Mouse (Mus musculus): Measurements from ENCODE around the gene Mid1.
A peak's percentile ranks its signal among the peaks of the same experiment; 100 is the strongest.

Gene Mid1

DNA sequence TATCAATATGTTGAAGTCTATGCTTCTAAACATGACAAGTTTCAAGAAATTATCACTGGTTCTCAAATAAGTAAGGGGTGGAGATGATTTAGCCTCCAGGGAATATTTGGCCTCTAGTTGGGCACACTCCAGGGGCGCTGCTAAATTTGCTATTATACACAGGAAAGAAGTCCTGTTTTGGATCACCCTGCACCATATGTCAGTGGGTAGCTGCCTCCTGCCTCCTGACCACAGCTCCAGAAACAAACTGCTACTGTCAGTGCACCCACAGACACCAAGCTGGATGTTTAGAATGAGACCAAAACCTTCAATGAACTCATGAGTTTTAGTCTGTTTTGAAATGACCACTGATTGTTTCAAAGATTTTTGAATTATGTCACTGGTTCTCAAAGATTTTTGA, 128.7 kb downstream of the Mid1 start:
- DNase-seq (ENCODE audit: low read depth) = no peak

DNA sequence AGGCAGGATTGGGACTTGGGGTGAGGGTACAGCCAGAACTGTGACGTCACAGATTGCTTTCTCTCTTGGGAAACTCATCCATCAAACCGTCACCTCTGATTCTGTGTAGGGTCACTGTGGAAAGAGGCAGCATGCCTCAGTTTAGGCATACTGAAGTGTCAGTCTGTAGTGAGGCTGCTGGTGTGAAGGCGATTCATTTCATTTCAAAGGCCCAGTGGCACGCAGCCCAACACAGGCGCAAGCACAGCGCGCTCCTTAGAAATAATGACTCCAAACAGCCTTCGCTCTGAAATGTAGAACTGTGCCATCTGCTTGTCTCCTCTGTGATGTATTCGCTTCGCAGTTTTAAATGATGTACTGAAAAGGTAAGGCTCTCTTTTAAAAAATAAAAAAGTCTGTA, 141.9 kb downstream of the Mid1 start:
- no peak for DNase-seq (ENCODE audit: low read depth)

DNA sequence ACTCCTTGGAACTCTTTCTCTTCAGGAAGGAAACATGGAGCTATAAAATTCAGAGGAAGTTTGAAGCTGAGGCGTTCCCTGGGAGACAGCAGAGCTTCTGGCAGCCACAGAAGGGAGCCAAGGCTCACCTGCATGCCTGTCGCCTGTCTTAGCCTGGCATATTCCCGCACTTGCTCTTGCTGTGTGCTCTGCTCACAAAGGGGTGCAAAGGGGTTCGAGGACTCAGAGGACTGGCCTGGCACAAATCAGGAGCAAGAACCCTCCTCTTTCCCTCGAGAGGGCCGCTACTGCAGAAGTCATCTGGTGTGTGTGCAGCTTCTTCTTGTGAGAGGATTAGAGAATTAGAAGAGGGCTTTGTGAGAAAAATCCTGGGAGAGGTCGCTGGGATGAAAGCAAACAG, 142.7 kb downstream of the Mid1 start:
- no peak for DNase-seq (ENCODE audit: low read depth)

DNA sequence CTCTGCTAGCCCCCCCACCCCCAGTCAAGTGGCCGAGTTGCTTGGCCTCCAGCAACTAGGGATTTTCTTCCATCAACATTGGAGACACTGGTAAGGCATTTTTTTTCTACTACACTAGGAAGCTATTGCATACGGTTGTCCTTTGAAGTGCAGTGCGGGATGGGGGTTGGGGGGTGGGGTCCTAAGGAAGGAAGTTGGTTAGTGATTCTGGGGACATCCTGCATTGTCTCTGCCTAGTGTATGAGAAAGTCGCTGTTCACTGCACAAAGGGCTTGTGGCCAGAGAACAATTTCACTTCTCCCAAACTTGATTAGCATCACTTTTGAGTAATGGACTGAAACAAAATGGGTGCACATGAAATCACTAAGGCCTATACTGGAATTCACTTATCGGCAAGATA, 143.1 kb downstream of the Mid1 start:
- DNase-seq (ENCODE audit: low read depth) = peak; percentile 1

DNA sequence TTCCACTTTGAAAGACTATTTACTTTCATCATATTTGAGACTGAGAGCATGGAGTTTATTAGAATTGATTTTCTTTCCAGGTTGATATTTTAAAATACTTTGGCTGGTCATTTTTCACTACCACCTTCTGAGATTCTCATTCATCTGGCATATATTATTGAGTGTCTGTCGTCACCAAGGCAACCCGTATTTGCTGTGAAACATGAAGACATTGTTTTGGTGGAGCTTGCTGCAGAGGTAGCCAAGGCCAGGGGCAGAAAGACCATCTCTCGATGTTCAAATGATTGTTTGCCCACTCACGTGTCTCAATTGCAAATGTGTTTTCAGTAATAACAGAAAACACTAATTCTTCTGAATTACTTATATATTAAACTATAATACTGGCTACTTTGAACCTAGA, 145.1 kb downstream of the Mid1 start:
- no peak for DNase-seq (ENCODE audit: low read depth)

DNA sequence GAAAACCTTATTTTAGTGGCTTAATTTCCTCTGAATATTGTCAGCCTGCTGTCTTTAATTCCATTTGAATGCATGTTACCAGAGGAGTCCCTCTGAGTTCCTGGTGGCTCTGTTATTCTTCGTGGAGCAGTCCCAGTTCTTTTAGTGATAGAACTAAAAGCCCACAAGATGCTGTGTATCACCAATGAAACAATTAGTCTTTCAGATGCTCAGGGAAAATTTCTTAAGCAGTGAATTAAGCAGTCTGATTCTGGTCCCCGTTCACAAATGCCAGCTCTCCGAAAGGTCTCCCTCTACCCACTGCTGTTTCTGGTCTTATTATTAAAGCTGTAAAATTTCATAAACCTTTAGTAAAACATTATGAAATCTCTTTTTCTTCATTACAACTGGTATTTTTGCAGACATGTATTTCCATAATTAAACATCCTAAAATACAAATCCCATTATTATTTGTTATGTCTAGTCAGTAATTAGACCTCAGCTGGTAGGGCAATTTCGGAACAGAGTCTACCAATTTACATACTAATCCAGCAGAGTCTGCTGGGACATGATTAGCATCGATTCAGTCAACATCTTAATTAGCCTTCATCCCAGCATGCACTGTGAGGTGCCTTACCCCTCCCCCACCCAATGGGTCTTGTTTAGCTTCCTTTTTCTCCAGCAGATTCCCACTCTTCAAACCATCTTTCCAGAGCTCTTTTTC, 153.1 kb downstream of the Mid1 start:
- no peak for DNase-seq (ENCODE audit: low read depth)

DNA sequence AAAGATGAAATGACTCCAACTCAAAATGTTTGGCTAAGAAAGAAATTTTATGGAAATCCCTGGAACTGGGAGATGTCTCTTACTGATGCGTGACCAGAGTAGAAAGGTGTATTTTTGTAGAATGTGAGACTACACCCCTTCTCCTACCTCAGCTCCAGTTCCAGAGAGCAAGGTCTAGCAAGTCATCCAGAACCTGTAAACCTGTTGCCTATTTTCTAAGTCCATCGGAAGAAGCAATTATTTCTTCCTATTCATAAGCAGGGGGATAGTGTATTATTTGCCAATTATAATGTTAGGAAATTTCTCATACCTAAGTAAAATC, 153.6 kb downstream of the Mid1 start:
- DNase-seq (ENCODE audit: low read depth) = no peak

DNA sequence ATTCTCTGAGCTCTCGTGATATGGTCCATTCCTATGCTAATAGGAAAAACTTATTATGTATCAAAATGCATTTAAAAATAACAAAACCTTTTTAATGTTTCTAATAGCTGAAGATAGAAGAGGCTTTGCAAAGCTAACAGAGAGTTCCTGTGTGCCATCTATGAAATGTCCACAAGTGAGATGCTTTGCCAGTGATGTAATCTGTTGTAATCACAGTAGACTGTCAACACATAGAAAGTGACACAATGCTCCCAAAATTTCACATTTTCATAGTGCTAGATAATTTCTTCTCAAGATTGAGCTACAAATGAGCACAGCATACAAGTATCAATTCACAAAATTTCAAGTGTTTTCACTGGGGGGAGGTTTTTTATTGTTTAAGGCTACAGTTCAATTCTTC, 158.3 kb downstream of the Mid1 start:
- no peak for DNase-seq (ENCODE audit: low read depth)

DNA sequence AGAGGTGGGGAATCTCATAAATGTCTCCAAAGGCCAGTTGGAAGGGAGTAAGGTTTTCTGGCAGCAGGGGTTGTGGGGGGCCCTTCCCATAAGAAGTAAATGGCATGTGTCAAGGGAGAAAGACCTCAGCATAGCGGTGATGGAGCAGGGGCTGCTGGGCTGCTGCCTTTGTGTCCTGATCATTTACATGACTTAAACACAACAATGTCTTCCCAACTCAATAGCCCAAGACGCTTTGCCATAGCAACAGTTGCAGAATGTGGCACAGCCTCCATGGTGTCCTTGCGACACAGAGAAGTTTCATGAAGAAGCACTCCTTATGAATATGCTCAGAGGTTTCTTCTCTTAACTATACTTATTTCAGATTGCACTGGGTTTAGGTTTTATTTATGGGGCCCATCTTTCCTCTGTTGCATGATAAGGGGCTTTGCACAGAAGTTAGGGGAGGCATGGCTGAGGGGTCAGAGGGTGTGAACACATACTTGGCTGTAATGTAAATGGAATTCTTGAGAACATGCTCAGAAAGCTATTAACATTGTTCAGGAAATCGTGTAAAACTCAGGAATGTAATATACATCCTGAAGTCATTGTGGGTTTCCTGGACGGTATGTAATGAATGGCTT, 159.3 kb downstream of the Mid1 start:
- no peak for DNase-seq (ENCODE audit: low read depth)

DNA sequence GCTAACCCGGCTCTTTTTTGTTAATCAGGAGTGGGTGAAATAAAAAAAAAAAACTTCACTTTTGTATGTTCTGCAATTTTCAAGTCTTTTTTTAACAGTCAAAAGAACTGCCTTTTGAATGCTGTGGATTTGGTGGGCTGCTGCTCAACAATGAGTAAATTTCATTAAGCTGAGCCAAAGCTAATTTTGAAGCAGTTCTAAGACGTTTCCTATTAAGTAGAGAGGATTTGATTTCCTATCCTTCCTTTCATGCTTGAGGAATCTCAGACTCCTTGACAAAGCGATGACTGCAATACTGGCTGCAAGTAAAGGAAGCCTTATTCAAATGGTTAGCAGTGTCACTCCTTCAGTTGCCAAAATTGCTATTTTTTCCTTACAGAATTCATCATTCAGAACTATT, 161.2 kb downstream of the Mid1 start:
- DNase-seq (ENCODE audit: low read depth) = no peak

DNA sequence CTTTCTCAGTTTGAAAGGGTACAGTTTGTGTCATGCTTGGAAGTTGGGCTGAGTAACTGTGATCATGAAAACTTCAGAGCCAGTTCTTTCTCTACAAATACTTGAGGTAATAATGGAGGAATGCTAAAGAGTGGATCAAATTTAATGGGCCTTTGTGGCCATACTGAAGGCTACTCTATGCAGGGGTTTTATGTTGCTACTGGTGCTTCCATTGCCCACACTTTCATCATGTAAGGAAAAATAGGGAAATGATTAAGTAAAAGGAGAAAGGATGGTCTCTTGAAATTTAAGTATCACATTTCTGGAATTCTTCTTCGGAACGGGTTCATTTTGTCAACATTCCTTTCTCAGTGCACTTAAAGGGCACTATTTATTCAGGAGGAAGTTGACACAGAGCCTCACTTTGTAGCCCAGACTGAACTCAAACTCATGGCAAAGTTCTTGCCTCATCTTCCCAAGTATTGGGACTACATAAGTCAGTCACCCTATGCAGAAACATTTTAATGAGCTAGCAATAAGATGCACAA, 176.3 kb downstream of the Mid1 start:
- DNase-seq (ENCODE audit: low read depth) = no peak

DNA sequence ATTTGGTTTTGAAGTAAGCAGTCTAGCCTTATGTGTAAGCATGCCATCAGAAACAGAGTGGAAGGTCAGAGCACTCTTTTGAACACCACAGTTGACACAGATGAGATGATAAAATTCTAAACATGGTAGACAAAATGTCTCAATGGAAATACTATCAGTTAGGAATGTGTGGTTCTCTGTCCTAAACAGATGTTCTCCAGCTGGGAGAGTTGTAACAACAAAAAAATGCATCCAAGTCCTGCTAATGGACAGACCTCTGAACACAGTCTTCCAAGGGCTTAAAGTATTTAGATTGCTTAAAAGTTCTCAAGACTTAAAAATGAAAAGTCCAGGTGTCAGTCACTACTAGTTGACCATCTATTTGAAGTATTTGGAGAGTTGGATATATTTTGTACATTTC, 177.4 kb downstream of the Mid1 start:
- no peak for DNase-seq (ENCODE audit: low read depth)

DNA sequence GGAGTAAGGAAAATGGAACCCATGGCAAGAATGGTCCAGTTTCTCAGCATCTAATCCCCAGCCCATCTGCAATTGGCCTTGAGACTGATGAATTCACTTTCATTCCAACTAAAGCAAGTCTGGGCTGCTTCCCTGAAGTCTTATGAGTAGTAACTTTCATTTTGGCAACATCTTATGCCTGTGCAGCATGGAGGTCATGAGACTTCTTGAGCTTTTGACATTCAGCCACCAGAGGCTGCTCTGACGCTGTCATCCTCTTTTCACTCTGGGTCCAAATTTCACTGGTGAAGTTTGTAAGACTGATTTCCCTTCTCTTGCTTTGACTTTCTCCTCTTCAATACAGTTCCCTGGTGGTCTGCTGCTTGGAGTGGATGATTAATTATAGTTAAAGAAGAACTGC, 177.8 kb downstream of the Mid1 start:
- no peak for DNase-seq (ENCODE audit: low read depth)

DNA sequence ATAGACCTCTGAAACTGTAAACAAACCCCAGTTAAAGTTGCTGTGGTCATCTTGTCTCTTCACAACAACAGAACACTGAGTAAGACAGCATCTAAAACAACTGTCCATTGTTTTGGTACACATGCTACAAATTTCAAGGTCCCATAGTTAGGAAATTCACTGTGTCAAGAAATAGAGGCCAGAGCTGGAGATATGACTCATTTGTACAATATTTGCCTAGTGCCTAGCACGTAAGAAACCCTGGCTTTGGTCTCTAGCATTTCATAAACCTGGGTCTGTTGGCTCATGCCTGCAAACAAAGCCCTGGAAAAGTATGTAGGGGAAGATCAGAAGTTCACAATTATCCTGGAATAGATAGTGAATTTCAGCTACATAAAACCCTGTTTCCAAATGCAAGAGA, 178.8 kb downstream of the Mid1 start:
- DNase-seq (ENCODE audit: low read depth) = no peak

DNA sequence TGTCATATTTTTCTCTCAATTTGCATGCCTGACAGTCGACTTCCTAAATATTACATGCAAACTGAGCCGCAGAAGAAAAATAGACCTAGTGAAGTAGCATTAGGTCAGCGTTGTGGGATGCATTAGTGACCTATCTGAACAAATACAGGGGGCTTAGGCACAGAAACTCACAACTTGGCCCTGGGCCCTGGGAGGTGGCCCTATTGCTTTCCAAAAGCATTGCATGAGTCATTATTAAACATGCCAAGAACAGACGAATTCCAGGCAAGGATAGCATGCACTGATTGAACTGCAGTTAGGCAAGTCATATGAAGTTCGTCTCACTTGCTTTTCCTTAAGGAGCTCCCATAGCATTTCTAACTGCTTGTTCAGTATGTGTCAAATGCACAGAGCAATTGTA, 183.2 kb downstream of the Mid1 start:
- DNase-seq (ENCODE audit: low read depth) = no peak

DNA sequence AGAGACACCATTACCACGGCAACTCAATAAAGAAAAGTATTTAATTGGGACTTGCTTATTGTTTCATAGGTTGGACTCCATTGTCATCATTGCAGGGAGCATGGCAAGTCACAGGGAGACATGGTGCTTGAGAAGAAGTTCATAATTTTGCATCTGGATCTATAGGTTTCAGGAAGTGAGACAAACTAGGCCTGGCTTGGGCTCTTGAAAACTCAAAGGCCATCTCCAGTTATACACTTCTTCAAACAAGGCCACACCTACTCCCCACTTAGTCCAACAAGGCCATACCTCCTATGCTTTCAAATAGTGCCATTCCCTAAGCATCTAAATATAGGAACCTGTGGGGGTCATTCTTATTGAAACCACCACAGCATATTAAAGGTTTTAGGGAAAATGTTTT, 189.5 kb downstream of the Mid1 start:
- DNase-seq (ENCODE audit: low read depth) = no peak

DNA sequence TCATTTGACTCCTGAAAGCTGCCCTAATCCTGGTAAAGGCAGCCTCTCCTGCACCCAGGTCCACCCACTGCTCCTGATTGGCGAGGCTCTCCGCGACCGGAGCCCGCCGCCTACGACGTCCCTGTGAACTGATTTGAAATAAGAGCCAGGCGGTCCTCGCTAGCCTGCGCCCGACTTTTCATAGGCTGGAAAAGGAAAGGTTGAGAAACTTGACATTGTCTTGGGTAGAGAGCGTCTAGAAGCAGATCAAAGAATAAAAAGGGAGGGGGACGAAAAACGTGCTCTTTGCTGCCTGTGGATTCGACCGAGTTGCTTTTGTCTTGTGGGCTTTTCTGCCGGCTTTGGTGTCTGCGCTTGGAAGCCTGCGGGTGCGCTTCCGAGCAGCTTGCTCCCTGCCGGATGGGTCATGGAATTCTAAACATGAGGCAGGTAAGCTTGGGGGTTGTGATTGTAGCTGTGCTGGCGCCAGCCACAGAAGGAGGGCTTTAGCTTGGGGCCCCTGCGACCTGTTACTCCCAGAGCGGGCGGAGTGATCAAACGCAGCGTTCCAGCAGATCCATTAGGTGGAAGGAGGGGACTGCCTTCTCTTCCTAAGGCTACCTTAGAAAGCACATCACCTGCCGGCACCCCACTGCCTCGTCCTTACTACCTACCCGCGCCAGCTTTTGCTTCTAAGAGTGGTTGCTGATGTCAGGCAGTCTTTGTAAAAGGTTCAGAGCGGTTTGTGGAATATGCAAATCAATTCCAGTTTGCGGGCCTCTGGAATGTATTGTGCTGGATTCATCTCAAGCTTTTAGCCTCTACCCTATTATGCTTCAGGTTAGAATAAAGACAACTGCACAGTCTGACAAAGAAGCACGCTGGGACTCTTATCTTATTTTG, 194.7 kb downstream of the Mid1 start:
- DNase-seq (ENCODE audit: low read depth) = no peak

DNA sequence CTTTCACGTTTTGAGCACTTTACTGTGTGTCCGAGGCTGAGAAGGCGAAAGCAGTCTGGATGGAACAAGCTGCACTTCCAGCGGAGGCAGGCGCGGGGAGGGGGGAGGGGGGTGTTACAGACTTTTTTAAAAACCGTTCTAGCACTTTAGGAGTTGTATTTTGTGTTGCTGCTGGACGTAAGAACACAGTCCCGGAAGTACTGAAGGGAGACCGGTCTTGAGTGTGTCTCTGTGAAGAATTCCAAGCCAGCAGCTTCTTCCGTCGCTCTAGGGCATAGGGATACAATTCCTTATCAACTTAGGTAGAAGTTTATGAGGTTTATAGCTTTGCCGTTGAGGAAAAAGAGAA, 195.3 kb downstream of the Mid1 start:
- DNase-seq (ENCODE audit: low read depth) = no peak

DNA sequence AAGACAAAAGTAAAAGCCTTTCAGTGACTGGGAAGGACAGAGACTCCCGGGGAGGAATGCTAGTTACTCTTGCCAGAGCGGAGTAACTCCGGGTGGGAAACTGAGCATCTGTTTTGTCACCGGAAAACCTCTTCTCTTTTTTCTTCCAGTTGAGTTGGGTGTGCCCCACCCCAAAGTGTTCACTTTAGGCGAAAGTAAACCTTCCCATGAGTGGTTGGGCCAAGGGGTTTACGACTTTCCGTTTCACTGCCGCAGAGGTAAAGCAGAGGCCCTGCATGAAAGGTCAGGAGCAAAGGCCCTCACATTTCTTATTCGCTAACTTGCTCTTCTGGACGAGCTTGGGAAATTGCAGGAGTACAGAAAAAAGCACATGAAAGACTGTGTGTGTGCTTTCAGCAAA, 195.8 kb downstream of the Mid1 start:
- no peak for DNase-seq (ENCODE audit: low read depth)

DNA sequence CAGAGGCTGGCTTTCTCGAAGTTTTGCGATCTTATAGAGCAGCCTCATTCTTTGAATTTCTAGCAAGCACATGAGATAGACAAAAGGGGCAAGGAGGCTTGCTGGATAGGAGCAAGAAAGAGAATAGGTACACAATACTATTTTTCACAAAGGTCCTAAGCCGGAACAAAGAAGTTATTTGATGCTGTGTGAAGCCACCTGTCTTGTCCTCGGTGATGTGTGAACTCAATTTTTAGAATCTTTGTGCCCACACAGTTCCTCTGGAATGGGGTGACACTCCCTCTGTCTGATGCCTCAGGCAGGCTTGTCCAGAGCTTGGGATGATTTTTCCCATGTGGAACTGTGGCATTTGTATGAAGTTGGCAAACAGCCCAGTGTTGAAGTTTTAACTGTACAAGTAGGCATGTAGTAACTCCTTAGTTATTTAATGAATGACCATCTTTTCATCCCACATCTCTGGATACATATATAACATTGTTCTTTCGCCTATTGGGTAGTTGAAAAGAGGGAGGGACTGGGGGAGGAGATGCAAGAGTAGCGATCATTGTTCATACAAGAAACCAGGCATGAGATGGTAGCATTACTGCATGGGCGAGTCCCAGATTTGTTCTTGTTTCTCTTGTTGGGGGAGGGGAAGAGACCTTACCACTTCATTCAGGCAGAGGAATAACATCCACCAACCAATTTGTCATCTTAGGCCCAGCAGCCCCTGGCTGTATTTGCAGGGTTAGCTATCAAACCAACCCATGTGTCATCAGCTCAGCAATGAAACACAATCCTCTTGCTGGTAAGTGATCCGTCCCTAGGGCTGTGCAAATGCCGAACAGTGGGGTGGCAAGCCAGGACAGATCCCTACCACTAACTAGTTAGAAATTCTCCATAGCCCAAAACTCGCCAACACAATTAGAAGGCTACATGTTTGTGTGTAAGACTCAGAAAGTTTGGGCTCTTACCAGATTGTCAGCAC, 196.5 kb downstream of the Mid1 start:
- DNase-seq (ENCODE audit: low read depth) = no peak

DNA sequence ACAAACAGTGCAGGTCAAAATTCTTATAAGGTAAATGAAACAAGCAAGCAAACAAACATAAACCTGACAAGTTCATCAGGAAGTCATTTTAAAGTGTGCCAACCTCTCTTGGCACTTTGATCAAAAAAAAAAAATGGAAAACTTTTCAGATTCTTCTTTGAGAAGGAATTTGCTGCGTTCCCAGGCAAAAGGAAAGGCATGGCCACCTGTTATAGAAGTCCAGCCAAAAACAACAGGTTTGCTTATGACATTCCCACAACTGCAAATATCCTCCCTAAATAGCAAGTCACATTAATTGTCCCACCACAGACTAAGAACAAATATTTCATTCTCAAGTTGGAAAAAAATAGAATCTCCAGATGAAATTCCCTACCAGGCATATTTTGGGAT, 197.2 kb downstream of the Mid1 start:
- DNase-seq (ENCODE audit: low read depth) = no peak

Measured in c-Kit-positive CD71-negative TER-119-negative erythroid progenitor cells, embryonic 14.5 days (primary cell).